Mouse (Mus musculus): ENCODE measurements around the gene Kctd11. TPM values are rescaled to one million over a fixed set of nuclear protein-coding genes. Genes with fewer than 3 reads are reported as not detected.
A peak's percentile ranks its signal among the peaks of the same experiment; 100 is the strongest.
"Not testable (repeated sequence)": the region's sequence is repeated elsewhere in the genome, so short reads cannot be mapped to it uniquely, and the experiment has no call there.

The Kctd11 gene
- polyA plus RNA-seq, 1 experiment = 8.0 TPM

DNA sequence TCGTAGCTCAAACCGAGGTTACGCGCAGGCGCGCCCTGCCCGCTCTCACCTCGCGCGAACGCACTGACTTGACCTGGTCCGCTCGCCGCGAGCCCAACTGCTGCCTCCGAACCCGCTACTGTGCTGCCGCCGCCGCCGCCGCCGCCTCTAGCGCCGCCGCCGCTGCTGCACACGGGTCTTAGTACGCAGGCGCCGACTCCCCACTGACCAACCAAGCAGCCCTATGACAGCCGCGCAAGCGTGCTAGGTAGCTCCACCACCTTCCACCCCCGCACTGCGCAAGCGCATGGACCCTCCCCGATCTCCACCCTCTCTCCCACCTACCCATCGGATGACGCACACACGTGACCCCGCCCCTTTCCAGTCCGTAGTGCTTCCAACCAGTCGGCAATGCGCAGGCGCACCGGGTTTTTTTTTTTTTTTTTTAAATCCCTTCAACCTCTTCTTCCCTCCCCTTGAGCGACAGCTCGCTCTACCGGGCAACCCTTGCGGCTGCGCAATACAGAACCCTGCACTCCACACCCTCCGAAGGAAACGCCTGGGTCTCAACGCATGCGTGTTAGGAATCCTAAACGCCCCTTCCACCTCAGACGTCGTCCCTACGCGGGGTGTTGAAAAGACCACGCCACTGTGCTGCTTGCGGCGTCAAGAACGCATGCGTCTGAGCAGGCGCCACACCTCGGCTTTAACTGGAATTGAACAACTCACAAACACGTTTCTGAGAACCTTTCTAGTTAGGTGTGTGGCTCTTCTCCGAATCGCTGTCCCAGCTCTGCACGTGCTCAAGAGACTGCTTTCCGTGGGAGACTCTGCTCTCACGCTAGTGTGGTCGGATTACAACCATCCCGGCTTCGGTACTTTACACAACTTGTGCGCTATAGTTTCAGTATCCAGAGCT lies 40.2 kb upstream of the Kctd11 start, which contains the start of gene Eif5a:
Gene Eif5a (minus strand): TSS at position 845 of the 898 bp plus-strand sequence.
- Histone ChIP-seq H3K4me3 (ENCODE audit: control insufficient read depth, insufficient read depth, low read length) (peak within 1 kb of the TSS; percentile 83), H3K27me3 (ENCODE audit: control insufficient read depth, insufficient read depth, low read length) (no peaks in the 10 kb centered on the region), H3K27ac (ENCODE audit: control insufficient read depth, insufficient read depth, low read length) (peak within 1 kb of the TSS; percentile 88), H3K36me3 (ENCODE audit: control insufficient read depth, insufficient read depth, low read length) (peaks cover 22% of the 10 kb centered on the region), H3K4me1 (replicated peaks; ENCODE audit: control insufficient read depth, insufficient read depth, low read length) (peaks cover 6% of the 10 kb centered on the region)
- DNase-seq = peak; percentile 100
- WGBS = under 1% methylated on average over 78 of the region's 78 CpGs
- peak; percentile 53 for TF ChIP-seq POLR2A (IDR thresholded peaks at IDR 0.05; ENCODE audit: control insufficient read depth, extremely low read depth, insufficient read depth, low read length, poor library complexity)
- peak; percentile 78 for TF ChIP-seq CTCF (IDR thresholded peaks at IDR 0.05; ENCODE audit: borderline replicate concordance, control insufficient read depth, extremely low read depth, insufficient read depth, low read length, poor library complexity)

DNA sequence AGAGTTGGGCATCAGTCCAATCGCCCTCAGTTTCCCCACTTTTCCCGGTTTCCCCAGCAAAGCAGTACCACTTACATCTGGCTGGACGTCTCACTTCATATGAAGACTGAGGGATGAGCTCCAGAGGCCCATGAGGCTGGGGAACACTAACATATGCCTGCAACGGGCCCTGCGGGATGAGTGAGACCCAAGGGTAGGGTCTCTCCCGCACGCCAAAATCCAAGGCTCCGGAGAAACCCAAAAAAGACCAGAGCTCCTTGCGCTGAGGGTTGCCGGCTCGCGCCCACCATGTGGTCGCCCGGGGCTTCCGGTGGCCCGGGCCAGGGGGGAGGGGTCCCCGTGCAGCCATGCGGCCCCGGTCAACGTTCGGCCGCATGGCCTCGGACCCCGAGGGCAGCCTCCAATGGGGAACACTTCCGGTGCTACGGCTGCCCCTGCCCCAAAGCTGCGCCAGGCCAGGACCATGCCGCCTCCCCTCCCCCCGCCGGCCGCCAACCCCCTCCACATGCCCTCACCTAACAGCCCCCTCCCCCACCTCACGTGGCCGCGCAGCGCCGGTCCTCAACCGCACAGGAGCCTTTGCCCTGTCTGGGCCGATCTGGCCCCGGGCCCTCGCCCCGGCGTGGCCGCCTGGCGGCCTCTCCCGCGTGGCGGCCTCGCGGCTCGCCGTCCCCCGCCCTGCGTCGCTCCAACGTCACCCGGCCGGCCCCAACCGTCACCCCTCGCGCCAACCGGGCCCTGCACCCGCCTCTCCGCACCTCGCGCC lies 39.2 kb upstream of the Kctd11 start:
- Histone ChIP-seq H3K27me3 (ENCODE audit: control insufficient read depth, insufficient read depth, low read length) (no peaks in the 10 kb centered on the region), H3K4me3 (ENCODE audit: control insufficient read depth, insufficient read depth, low read length) (peak overlapping the region; percentile 83), H3K36me3 (ENCODE audit: control insufficient read depth, insufficient read depth, low read length) (peaks cover 31% of the 10 kb centered on the region), H3K27ac (ENCODE audit: control insufficient read depth, insufficient read depth, low read length) (peak overlapping the region; percentile 57), H3K4me1 (replicated peaks; ENCODE audit: control insufficient read depth, insufficient read depth, low read length) (peaks cover 11% of the 10 kb centered on the region)
- under 1% methylated on average over 65 of the region's 65 CpGs for WGBS
- TF ChIP-seq POLR2A (IDR thresholded peaks at IDR 0.05; ENCODE audit: control insufficient read depth, extremely low read depth, insufficient read depth, low read length, poor library complexity) (no peak), CTCF (IDR thresholded peaks at IDR 0.05; ENCODE audit: borderline replicate concordance, control insufficient read depth, extremely low read depth, insufficient read depth, low read length, poor library complexity) (no peak)
- peak; percentile 56 for DNase-seq

DNA sequence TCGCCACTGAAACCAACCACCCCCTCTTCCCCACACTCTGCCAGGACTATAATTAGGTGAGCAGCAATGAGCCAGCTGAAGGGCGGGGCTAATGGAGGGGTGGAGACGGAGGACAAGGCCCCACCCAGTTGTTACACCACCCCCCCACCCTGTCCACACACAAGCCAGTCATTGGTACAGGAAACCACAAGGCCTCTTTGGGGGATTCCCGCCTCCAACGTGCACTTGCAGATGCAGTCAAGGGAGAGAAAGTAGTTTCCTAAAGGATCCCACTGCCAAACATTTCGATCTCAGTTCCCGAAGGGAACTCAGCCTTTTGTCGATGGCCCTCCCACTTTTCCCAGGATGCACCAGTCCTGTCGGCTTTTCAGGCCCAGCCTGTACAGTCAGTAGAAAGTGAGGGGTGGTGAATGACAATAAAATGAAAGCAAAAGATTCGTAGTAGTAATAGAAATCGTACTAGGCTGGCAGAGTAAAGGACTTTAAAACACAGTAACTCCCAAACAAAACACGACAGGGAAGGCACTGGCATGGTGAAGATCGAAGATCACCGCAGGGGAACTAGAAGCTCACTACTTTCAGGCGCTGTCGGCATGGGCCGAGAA lies 38.6 kb upstream of the Kctd11 start:
- WGBS = under 1% methylated on average over 17 of the region's 17 CpGs
- Histone ChIP-seq H3K27me3 (ENCODE audit: control insufficient read depth, insufficient read depth, low read length) (no peaks in the 10 kb centered on the region), H3K4me3 (ENCODE audit: control insufficient read depth, insufficient read depth, low read length) (peak overlapping the region; percentile 83), H3K27ac (ENCODE audit: control insufficient read depth, insufficient read depth, low read length) (peak overlapping the region; percentile 54), H3K36me3 (ENCODE audit: control insufficient read depth, insufficient read depth, low read length) (peaks cover 33% of the 10 kb centered on the region), H3K4me1 (replicated peaks; ENCODE audit: control insufficient read depth, insufficient read depth, low read length) (peaks cover 16% of the 10 kb centered on the region)
- DNase-seq = peak; percentile 59
- TF ChIP-seq CTCF (IDR thresholded peaks at IDR 0.05; ENCODE audit: borderline replicate concordance, control insufficient read depth, extremely low read depth, insufficient read depth, low read length, poor library complexity) = no peak
- no peak for TF ChIP-seq POLR2A (IDR thresholded peaks at IDR 0.05; ENCODE audit: control insufficient read depth, extremely low read depth, insufficient read depth, low read length, poor library complexity)

DNA sequence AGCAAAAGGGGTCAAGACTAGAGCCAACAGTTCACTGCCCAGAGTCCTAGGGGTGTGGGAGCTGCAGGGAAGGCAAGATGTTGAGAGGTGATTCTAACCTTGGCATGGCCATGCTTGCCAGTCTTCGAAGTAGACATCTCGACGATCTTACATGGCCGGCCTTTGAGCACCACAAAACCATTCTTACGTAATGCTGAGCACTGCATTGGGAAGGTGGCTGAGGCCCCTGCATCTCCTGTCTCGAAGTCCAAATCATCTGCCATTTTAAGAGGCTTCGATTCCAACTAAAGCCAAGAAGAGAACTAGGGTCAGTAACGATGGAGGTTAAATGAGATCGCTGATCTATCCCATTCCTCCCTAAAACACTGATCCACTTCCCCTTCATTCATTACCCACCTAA lies 37.8 kb upstream of the Kctd11 start:
- DNase-seq = no peak
- 50% methylated on average over 9 of the region's 9 CpGs for WGBS
- Histone ChIP-seq H3K27ac (ENCODE audit: control insufficient read depth, insufficient read depth, low read length) (0 out of 2 replicates have a peak overlapping the region, but pooled peaks have one; percentile 36), H3K4me3 (ENCODE audit: control insufficient read depth, insufficient read depth, low read length) (no peak overlapping the region), H3K27me3 (ENCODE audit: control insufficient read depth, insufficient read depth, low read length) (no peaks in the 10 kb centered on the region), H3K4me1 (replicated peaks; ENCODE audit: control insufficient read depth, insufficient read depth, low read length) (peaks cover 21% of the 10 kb centered on the region), H3K36me3 (ENCODE audit: control insufficient read depth, insufficient read depth, low read length) (peaks cover 33% of the 10 kb centered on the region)
- TF ChIP-seq CTCF (IDR thresholded peaks at IDR 0.05; ENCODE audit: borderline replicate concordance, control insufficient read depth, extremely low read depth, insufficient read depth, low read length, poor library complexity) = no peak
- TF ChIP-seq POLR2A (IDR thresholded peaks at IDR 0.05; ENCODE audit: control insufficient read depth, extremely low read depth, insufficient read depth, low read length, poor library complexity) = no peak

DNA sequence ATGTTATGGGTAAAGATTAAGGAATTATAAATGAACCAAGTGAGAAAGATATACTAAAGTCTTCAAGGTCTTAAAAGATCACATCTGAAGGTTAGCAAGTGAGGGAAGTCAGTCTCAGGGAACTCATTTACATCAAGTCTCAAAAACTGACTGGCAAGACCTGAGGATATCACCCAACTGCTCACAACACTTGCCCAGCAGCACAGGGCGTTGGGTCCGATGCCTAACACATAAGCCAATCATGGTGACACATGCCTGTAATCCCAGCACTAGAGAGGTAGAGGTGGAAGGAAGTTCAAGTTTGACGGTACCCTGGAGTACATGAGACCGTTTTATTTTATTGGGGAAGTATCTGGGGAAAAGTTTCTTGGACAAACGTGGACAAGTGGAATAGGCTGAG lies 36.9 kb upstream of the Kctd11 start:
- peaks cover 26% of the 10 kb centered on the region for H3K4me1 ChIP-seq (replicated peaks; ENCODE audit: control insufficient read depth, insufficient read depth, low read length)
- H3K27me3 ChIP-seq (ENCODE audit: control insufficient read depth, insufficient read depth, low read length) = no peaks in the 10 kb centered on the region
- H3K36me3 ChIP-seq (ENCODE audit: control insufficient read depth, insufficient read depth, low read length) = peaks cover 33% of the 10 kb centered on the region
- no peak overlapping the region for H3K27ac ChIP-seq (ENCODE audit: control insufficient read depth, insufficient read depth, low read length)
- no peak for TF ChIP-seq POLR2A (IDR thresholded peaks at IDR 0.05; ENCODE audit: control insufficient read depth, extremely low read depth, insufficient read depth, low read length, poor library complexity)
- no peak for DNase-seq
- H3K4me3 ChIP-seq (ENCODE audit: control insufficient read depth, insufficient read depth, low read length) = no peak overlapping the region
- WGBS = 89% methylated on average over 5 of the region's 5 CpGs

DNA sequence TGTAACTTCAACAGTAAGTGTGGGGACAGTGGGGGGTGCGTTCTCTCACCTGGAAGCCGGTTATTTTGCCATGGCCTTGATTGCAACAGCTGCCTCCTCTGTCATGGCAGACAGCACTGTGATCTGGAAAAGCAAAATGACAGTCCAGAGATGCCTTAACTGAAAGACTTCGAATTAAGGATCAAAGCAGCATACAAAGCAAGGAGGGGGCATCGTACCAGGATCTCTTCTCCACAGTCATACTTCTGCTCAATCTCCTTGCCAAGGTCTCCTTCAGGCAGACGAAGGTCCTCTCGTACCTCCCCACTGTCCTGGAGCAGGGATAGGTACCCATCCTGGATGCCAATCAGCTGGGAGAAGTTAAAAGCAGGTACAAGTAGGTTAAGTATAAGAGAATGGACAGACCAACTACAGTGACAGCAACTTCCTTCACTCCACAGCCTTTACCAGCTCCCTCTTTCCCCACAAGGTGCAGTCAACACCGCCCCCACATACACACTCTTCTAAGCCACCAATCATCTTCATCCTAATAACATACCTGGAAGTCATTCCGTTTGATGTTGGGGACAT lies 36.3 kb upstream of the Kctd11 start:
- TF ChIP-seq POLR2A (IDR thresholded peaks at IDR 0.05; ENCODE audit: control insufficient read depth, extremely low read depth, insufficient read depth, low read length, poor library complexity) (no peak), CTCF (IDR thresholded peaks at IDR 0.05; ENCODE audit: borderline replicate concordance, control insufficient read depth, extremely low read depth, insufficient read depth, low read length, poor library complexity) (no peak)
- no peak for DNase-seq
- no peak overlapping the region for H3K27ac ChIP-seq (ENCODE audit: control insufficient read depth, insufficient read depth, low read length)
- H3K4me1 ChIP-seq (replicated peaks; ENCODE audit: control insufficient read depth, insufficient read depth, low read length) = peaks cover 28% of the 10 kb centered on the region
- 93% methylated on average over 8 of the region's 8 CpGs for WGBS
- no peak overlapping the region for H3K4me3 ChIP-seq (ENCODE audit: control insufficient read depth, insufficient read depth, low read length)
- H3K36me3 ChIP-seq (ENCODE audit: control insufficient read depth, insufficient read depth, low read length) = peaks cover 33% of the 10 kb centered on the region
- no peaks in the 10 kb centered on the region for H3K27me3 ChIP-seq (ENCODE audit: control insufficient read depth, insufficient read depth, low read length)

DNA sequence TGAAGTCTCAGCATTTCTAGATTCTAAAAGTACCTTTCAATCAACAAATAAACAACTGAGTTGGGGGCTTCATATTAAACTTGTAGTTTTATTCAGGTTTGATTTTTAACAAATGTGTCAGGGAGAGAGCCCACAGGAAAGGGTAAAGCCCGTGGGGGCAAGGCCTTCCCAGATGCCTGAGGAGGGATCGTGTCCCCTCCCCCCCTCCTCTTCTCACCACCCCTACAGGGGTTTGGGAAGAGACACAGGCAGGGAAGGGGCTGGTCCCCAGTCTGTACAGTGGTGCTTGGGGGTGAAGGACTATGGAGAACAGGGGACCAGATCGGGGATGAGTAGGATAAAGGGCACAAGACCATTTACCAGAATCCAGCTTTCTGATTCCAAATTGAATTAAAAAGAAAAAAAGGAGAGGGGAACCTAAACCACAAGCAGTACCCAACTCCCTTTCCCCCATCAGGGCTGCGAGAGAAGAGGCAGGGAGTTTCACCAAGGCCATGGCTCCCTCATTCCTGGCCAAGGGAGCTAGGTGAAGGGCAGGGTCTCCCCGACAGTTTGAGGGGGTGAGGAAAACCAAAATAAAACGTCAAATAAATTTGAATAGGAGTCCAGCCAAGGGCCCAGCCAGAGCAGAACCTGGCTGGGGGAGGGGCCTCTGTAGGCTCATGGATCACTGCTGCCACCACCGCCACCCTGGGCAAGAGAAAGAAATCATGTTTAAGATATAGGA lies 35.6 kb upstream of the Kctd11 start:
- H3K4me3 ChIP-seq (ENCODE audit: control insufficient read depth, insufficient read depth, low read length); H3K27me3 ChIP-seq (ENCODE audit: control insufficient read depth, insufficient read depth, low read length); H3K27ac ChIP-seq (ENCODE audit: control insufficient read depth, insufficient read depth, low read length); DNase-seq: not testable (repeated sequence)
- 75% methylated on average over 7 of the region's 7 CpGs for WGBS
- H3K4me1 ChIP-seq (replicated peaks; ENCODE audit: control insufficient read depth, insufficient read depth, low read length) = peaks cover 28% of the 10 kb centered on the region
- peaks cover 33% of the 10 kb centered on the region for H3K36me3 ChIP-seq (ENCODE audit: control insufficient read depth, insufficient read depth, low read length)

Data from thymus, adult 2 months (tissue).